Mouse (Mus musculus): ENCODE measurements around the gene Gm36028. TPM values are rescaled to one million over a fixed set of nuclear protein-coding genes. Genes with fewer than 3 reads are reported as not detected.

Gene Gm36028
- total and polyA plus RNA-seq, 2 experiments, result 2.1 to 5.3 TPM

- TF ChIP-seq CTCF (IDR thresholded peaks at IDR 0.05; ENCODE audit: low read depth, low read length), result no peak
- TF ChIP-seq POLR2A (IDR thresholded peaks at IDR 0.05; ENCODE audit: extremely low read depth, insufficient read depth, low read length), result no peak
- H3K36me3 ChIP-seq (ENCODE audit: control insufficient read depth, insufficient read depth, low read length), result no peaks in the 10 kb centered on the region
- no peak overlapping the region for H3K4me3 ChIP-seq (ENCODE audit: insufficient read depth, low read depth, low read length)
- no peak overlapping the region for H3K27ac ChIP-seq (replicated peaks; ENCODE audit: insufficient read depth, low read depth, low read length)
- H3K27me3 ChIP-seq (ENCODE audit: control insufficient read depth, insufficient read depth, low read length), result no peaks in the 10 kb centered on the region
- H3K4me1 ChIP-seq (ENCODE audit: control insufficient read depth, insufficient read depth, low read length), result no peaks in the 10 kb centered on the region
- DNase-seq (ENCODE audit: extremely low read depth, low read depth, low spot score), result no peak
- 72% methylated on average over 9 of the region's 9 CpGs for WGBS
- no peaks in the 10 kb centered on the region for H3K79me2 ChIP-seq (ENCODE audit: control insufficient read depth, insufficient read depth, low read length)
- H3K9ac ChIP-seq (ENCODE audit: low read depth, low read length), result no peak overlapping the region
Observed at GRCm38 (mm10) chr16:37812474-37812886, 48.5 kb downstream of the Gm36028 start.

DNA sequence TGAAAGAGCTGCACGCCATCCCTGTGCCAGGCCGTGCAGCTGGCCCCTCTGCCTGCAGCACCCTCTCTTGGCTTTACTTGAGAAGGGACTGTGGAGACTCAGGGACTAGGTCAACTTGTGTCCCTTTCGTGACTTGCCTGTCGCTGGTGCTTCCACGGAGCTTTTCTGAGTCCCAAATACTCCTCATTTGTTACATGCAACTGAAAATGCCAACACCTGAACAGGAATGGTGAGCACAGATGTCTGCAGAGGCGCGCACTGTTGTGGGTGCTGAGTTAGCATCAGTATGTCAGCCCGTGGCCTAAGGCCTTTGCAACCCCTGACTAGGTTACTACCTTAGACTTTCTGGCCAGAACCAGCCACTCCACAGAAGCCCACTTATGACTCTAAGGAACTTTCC lies 49.1 kb downstream of the Gm36028 start:
- Histone ChIP-seq H3K4me3 (ENCODE audit: insufficient read depth, low read depth, low read length) (no peak overlapping the region), H3K9ac (ENCODE audit: low read depth, low read length) (no peak overlapping the region), H3K79me2 (ENCODE audit: control insufficient read depth, insufficient read depth, low read length) (no peaks in the 10 kb centered on the region), H3K27me3 (ENCODE audit: control insufficient read depth, insufficient read depth, low read length) (no peaks in the 10 kb centered on the region), H3K4me1 (ENCODE audit: control insufficient read depth, insufficient read depth, low read length) (no peaks in the 10 kb centered on the region), H3K36me3 (ENCODE audit: control insufficient read depth, insufficient read depth, low read length) (no peaks in the 10 kb centered on the region), H3K27ac (replicated peaks; ENCODE audit: insufficient read depth, low read depth, low read length) (no peak overlapping the region)
- WGBS, result 86% methylated on average over 8 of the region's 8 CpGs
- no peak for DNase-seq (ENCODE audit: extremely low read depth, low read depth, low spot score)
- no peak for TF ChIP-seq CTCF (IDR thresholded peaks at IDR 0.05; ENCODE audit: low read depth, low read length)
- TF ChIP-seq POLR2A (IDR thresholded peaks at IDR 0.05; ENCODE audit: extremely low read depth, insufficient read depth, low read length), result no peak

- Histone ChIP-seq H3K4me1 (ENCODE audit: control insufficient read depth, insufficient read depth, low read length) (no peaks in the 10 kb centered on the region), H3K27me3 (ENCODE audit: control insufficient read depth, insufficient read depth, low read length) (no peaks in the 10 kb centered on the region), H3K9ac (ENCODE audit: low read depth, low read length) (no peak overlapping the region), H3K79me2 (ENCODE audit: control insufficient read depth, insufficient read depth, low read length) (no peaks in the 10 kb centered on the region), H3K36me3 (ENCODE audit: control insufficient read depth, insufficient read depth, low read length) (no peaks in the 10 kb centered on the region), H3K27ac (replicated peaks; ENCODE audit: insufficient read depth, low read depth, low read length) (no peak overlapping the region), H3K4me3 (ENCODE audit: insufficient read depth, low read depth, low read length) (no peak overlapping the region)
- 81% methylated on average over 6 of the region's 6 CpGs for whole genome bisulfite sequencing
- DNase-seq (ENCODE audit: extremely low read depth, low read depth, low spot score), result no peak
- TF ChIP-seq POLR2A (IDR thresholded peaks at IDR 0.05; ENCODE audit: extremely low read depth, insufficient read depth, low read length) (no peak), CTCF (IDR thresholded peaks at IDR 0.05; ENCODE audit: low read depth, low read length) (no peak)
Observed at GRCm38 (mm10) chr16:37809623-37809992, 51.3 kb downstream of the Gm36028 start.

DNA sequence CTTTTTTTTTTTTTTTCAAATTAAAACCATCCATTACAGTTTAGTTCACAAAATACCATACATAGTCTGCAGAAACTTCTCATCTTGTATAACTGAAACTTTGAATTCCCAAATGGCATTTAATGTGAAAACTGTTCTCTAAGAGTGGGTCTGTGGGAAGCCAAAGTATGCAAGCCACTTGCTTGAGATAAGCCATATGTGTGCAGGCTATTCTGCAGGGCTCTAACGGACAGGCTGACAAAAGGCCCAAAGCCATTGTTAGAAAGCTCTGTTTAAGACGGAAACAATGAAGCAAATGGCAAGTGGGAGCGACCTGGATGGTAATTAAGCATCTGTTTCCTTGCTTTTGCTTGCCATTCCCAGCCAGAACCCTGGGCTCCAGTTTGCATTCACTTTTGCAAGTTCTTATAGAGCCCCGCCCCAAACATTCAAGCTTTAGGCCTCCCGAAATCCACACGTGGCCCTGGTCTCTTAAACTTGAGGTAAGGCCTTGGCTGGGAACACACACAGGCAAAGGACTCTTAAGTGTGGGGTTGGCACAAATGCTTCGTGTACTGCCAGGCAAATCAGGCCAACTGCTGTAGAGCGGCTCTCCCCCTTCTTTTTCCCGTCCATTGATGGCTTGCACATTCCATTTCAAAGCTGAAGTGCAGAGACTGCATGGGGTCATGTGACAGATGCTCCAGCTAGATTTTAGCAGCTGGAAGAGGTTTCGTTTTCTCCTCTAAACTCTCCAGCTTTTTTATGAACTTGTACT lies 51.9 kb downstream of the Gm36028 start:
- Histone ChIP-seq H3K27me3 (ENCODE audit: control insufficient read depth, insufficient read depth, low read length) (no peaks in the 10 kb centered on the region), H3K4me3 (ENCODE audit: insufficient read depth, low read depth, low read length) (no peak overlapping the region), H3K36me3 (ENCODE audit: control insufficient read depth, insufficient read depth, low read length) (no peaks in the 10 kb centered on the region), H3K9ac (ENCODE audit: low read depth, low read length) (no peak overlapping the region), H3K27ac (replicated peaks; ENCODE audit: insufficient read depth, low read depth, low read length) (no peak overlapping the region), H3K79me2 (ENCODE audit: control insufficient read depth, insufficient read depth, low read length) (no peaks in the 10 kb centered on the region), H3K4me1 (ENCODE audit: control insufficient read depth, insufficient read depth, low read length) (no peaks in the 10 kb centered on the region)
- DNase-seq (ENCODE audit: extremely low read depth, low read depth, low spot score), result no peak
- WGBS, result 84% methylated on average over 10 of the region's 10 CpGs
- no peak for TF ChIP-seq CTCF (IDR thresholded peaks at IDR 0.05; ENCODE audit: low read depth, low read length)
- no peak for TF ChIP-seq POLR2A (IDR thresholded peaks at IDR 0.05; ENCODE audit: extremely low read depth, insufficient read depth, low read length)

- Histone ChIP-seq H3K79me2 (ENCODE audit: control insufficient read depth, insufficient read depth, low read length) (no peaks in the 10 kb centered on the region), H3K4me1 (ENCODE audit: control insufficient read depth, insufficient read depth, low read length) (no peaks in the 10 kb centered on the region), H3K4me3 (ENCODE audit: insufficient read depth, low read depth, low read length) (no peak overlapping the region), H3K36me3 (ENCODE audit: control insufficient read depth, insufficient read depth, low read length) (no peaks in the 10 kb centered on the region), H3K9ac (ENCODE audit: low read depth, low read length) (no peak overlapping the region), H3K27me3 (ENCODE audit: control insufficient read depth, insufficient read depth, low read length) (no peaks in the 10 kb centered on the region), H3K27ac (replicated peaks; ENCODE audit: insufficient read depth, low read depth, low read length) (no peak overlapping the region)
- TF ChIP-seq POLR2A (IDR thresholded peaks at IDR 0.05; ENCODE audit: extremely low read depth, insufficient read depth, low read length) (no peak), CTCF (IDR thresholded peaks at IDR 0.05; ENCODE audit: low read depth, low read length) (no peak)
- 91% methylated on average over 8 of the region's 8 CpGs for WGBS
- DNase-seq (ENCODE audit: extremely low read depth, low read depth, low spot score), result no peak
Observed at GRCm38 (mm10) chr16:37807269-37807668, 53.7 kb downstream of the Gm36028 start.

DNA sequence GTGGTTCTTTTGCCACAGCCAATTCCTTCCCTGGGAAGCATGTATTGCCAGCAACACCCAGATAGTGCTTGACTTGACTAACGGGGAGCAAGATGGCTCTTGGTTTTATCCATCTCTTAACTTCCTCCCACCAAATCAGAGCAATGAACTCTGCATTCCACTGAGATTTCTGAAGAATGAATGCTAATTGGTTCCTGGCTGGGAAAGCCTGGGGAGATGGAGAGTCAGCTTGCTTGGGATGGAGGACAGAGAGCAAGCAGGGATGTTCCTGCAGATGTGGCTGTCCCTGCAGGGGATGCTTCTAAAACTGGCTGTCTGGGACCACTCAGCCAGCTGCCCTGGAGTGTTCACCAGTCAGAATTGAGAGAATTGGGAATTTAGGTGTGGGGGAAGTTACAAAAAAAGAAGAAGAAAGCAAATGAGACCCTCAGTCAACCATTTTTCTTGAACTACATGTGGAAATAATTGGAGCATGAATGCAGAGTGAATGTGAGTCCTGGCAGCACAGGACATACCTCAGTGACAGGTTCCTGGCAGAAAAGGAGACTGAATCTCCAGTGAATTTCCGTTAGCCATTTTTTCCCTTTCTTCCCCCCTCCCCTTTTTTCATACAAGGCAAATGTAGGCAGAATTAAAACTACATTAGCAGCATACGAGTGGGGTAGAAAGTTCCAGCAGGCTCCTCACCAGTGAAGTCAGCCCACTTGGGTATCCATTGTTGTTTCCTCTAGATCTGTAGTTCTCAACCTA lies 55.0 kb downstream of the Gm36028 start:
- Histone ChIP-seq H3K4me3 (ENCODE audit: insufficient read depth, low read depth, low read length) (no peak overlapping the region), H3K36me3 (ENCODE audit: control insufficient read depth, insufficient read depth, low read length) (no peaks in the 10 kb centered on the region), H3K79me2 (ENCODE audit: control insufficient read depth, insufficient read depth, low read length) (no peaks in the 10 kb centered on the region), H3K27ac (replicated peaks; ENCODE audit: insufficient read depth, low read depth, low read length) (no peak overlapping the region), H3K27me3 (ENCODE audit: control insufficient read depth, insufficient read depth, low read length) (no peaks in the 10 kb centered on the region), H3K4me1 (ENCODE audit: control insufficient read depth, insufficient read depth, low read length) (no peaks in the 10 kb centered on the region), H3K9ac (ENCODE audit: low read depth, low read length) (no peak overlapping the region)
- WGBS, result 89% methylated on average over 3 of the region's 3 CpGs
- no peak for DNase-seq (ENCODE audit: extremely low read depth, low read depth, low spot score)
- TF ChIP-seq CTCF (IDR thresholded peaks at IDR 0.05; ENCODE audit: low read depth, low read length) (no peak), POLR2A (IDR thresholded peaks at IDR 0.05; ENCODE audit: extremely low read depth, insufficient read depth, low read length) (no peak)

Measured in liver, adult 2 months (tissue).